Mouse (Mus musculus): ENCODE results near the gene Myoc. TPM values are rescaled to one million over a fixed set of nuclear protein-coding genes. Genes with fewer than 3 reads are reported as not detected.

Gene Myoc
- polyA plus RNA-seq, 1 experiment: not detected

- TF ChIP-seq USF1 (IDR thresholded peaks at IDR 0.05; ENCODE audit: low read depth) (no peak), TCF3 (IDR thresholded peaks at IDR 0.05; ENCODE audit: insufficient read length, low read depth) (no peak)
- H3K36me3 ChIP-seq (ENCODE audit: control insufficient read depth, insufficient read depth): peaks cover 31% of the 10 kb centered on the region
- H3K27me3 ChIP-seq (ENCODE audit: control insufficient read depth, insufficient read depth, insufficient read length): no peaks in the 10 kb centered on the region
- H3K4me3 ChIP-seq: no peak overlapping the region
- no peak overlapping the region for H3ac ChIP-seq (ENCODE audit: control insufficient read depth, insufficient read length)
- H3K4me2 ChIP-seq (ENCODE audit: low read depth): no peak overlapping the region
- H3K79me2 ChIP-seq (ENCODE audit: control insufficient read depth, insufficient read depth): no peaks in the 10 kb centered on the region
These were observed 39.3 kb upstream of the Myoc start for GRCm38 (mm10) chr1:162599617-162600016.

- Histone ChIP-seq H3K4me3 (no peak overlapping the region), H3K36me3 (ENCODE audit: control insufficient read depth, insufficient read depth) (peaks cover 24% of the 10 kb centered on the region)
- TF ChIP-seq MYOG (IDR thresholded peaks at IDR 0.05; ENCODE audit: control insufficient read depth in 1 of 3, insufficient read depth in 1 of 3, insufficient read length in 2 of 3, low read depth in 2 of 3) (no peak), MYOD1 (IDR thresholded peaks at IDR 0.05; ENCODE audit: control insufficient read depth in 1 of 3, insufficient read length in 2 of 3, low read depth in 2 of 3) (no peak), E2F4 (IDR thresholded peaks at IDR 0.05; ENCODE audit: insufficient read depth) (no peak), SRF (IDR thresholded peaks at IDR 0.05; ENCODE audit: control insufficient read depth, insufficient read length, low read depth) (no peak), TCF3 (IDR thresholded peaks at IDR 0.05; ENCODE audit: insufficient read length, low read depth) (no peak), USF1 (IDR thresholded peaks at IDR 0.05; ENCODE audit: low read depth) (no peak)
These were observed 37.7 kb upstream of the Myoc start for GRCm38 (mm10) chr1:162601288-162601687.

DNA sequence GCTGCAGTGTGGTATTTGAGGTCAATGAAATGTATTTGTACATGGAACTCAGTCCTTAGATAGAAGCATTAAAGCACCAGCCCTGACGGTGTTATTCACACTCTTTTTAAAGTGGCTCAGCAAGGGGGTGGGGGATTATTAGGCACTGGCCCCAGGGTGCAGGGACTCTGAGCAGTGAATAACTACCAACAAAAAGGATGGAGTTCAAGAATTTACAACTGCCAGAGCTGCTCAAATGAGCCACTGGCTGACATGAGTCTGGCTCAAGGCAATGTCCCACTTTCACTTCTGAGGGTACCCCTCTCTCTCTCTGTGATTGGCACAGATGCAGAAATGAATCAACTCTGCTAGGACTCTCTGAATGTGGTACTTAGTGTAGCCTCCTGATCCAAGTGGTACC, 30.8 kb upstream of the Myoc start:
- H3K79me2 ChIP-seq (ENCODE audit: control insufficient read depth, insufficient read depth): no peaks in the 10 kb centered on the region
- H3K4me2 ChIP-seq (ENCODE audit: low read depth): no peak overlapping the region
- no peak overlapping the region for H3K4me3 ChIP-seq
- TF ChIP-seq USF1 (IDR thresholded peaks at IDR 0.05; ENCODE audit: low read depth) (no peak), E2F4 (IDR thresholded peaks at IDR 0.05; ENCODE audit: insufficient read depth) (no peak), MAX (IDR thresholded peaks at IDR 0.05; ENCODE audit: low read depth) (no peak), MYOD1 (IDR thresholded peaks at IDR 0.05; ENCODE audit: control insufficient read depth in 1 of 3, insufficient read length in 2 of 3, low read depth in 2 of 3) (no peak), TCF3 (IDR thresholded peaks at IDR 0.05; ENCODE audit: insufficient read length, low read depth) (no peak)
- no peak overlapping the region for H3ac ChIP-seq (ENCODE audit: control insufficient read depth, insufficient read length)
- no peaks in the 10 kb centered on the region for H3K27me3 ChIP-seq (ENCODE audit: control insufficient read depth, insufficient read depth, insufficient read length)
- H3K36me3 ChIP-seq (ENCODE audit: control insufficient read depth, insufficient read depth): no peaks in the 10 kb centered on the region

More at GRCm38 (mm10) chr1:162601288-162601687, 37.7 kb upstream of the Myoc start:
- H3K27me3 ChIP-seq (ENCODE audit: control insufficient read depth, insufficient read depth, insufficient read length): no peaks in the 10 kb centered on the region
- H3K79me2 ChIP-seq (ENCODE audit: control insufficient read depth, insufficient read depth): no peaks in the 10 kb centered on the region
- no peak overlapping the region for H3ac ChIP-seq (ENCODE audit: control insufficient read depth, insufficient read length)
- no peak overlapping the region for H3K4me2 ChIP-seq (ENCODE audit: low read depth)

DNA sequence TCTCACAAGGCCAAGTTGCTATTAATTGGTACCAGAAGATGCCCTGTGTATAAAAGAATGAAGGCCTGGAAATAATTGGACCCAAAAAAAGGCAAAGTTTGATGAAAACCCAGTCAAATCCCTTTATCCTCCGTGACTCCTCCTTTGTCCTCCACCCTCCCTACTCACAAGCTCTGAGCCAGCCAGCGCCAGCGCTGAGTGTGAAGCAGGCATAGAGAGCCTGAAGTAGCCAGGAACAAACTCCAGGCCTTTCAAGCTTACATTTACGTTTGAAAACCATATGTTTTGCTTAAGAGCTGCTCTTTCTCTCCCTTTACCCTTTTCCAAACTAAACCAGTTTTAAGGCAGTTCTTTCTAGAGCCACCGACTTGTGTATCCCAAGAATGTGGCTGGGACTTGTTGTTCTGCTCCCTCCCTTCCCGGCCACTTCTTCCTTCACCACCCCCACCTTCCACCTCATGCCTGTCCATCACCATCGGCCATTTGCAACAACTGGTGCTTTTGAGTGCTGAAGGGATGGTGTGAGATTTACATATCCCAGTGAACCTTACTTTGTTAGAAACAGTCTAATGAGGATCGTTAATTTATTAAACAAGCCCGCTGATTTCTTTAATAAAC, 29.2 kb upstream of the Myoc start:
- Histone ChIP-seq H3ac (ENCODE audit: control insufficient read depth, insufficient read length) (no peak overlapping the region), H3K4me3 (no peak overlapping the region), H3K27me3 (ENCODE audit: control insufficient read depth, insufficient read depth, insufficient read length) (no peaks in the 10 kb centered on the region), H3K4me2 (ENCODE audit: low read depth) (no peak overlapping the region), H3K79me2 (ENCODE audit: control insufficient read depth, insufficient read depth) (no peaks in the 10 kb centered on the region), H3K36me3 (ENCODE audit: control insufficient read depth, insufficient read depth) (no peaks in the 10 kb centered on the region)
- TF ChIP-seq MYOD1 (IDR thresholded peaks at IDR 0.05; ENCODE audit: control insufficient read depth in 1 of 3, insufficient read length in 2 of 3, low read depth in 2 of 3): no peak
- no peak for TF ChIP-seq CEBPB (IDR thresholded peaks at IDR 0.05; ENCODE audit: insufficient read depth, poor library complexity, severe bottlenecking)
- TF ChIP-seq USF1 (IDR thresholded peaks at IDR 0.05; ENCODE audit: low read depth): no peak
- no peak for TF ChIP-seq E2F4 (IDR thresholded peaks at IDR 0.05; ENCODE audit: insufficient read depth)
- TF ChIP-seq SRF (IDR thresholded peaks at IDR 0.05; ENCODE audit: control insufficient read depth, insufficient read length, low read depth): no peak
- TF ChIP-seq REST (IDR thresholded peaks at IDR 0.05; ENCODE audit: insufficient read depth, insufficient read length): no peak
- no peak for TF ChIP-seq TCF3 (IDR thresholded peaks at IDR 0.05; ENCODE audit: insufficient read length, low read depth)
- TF ChIP-seq POLR2AphosphoS2 (IDR thresholded peaks at IDR 0.05; ENCODE audit: insufficient read length, low read depth): no peak
- no peak for TF ChIP-seq TCF12 (IDR thresholded peaks at IDR 0.05; ENCODE audit: insufficient read depth, poor library complexity, severe bottlenecking)
- TF ChIP-seq MAX (IDR thresholded peaks at IDR 0.05; ENCODE audit: low read depth): no peak
- no peak for TF ChIP-seq POLR2A (IDR thresholded peaks at IDR 0.05; ENCODE audit: insufficient read length, low read depth)
- no peak for TF ChIP-seq MYOG (IDR thresholded peaks at IDR 0.05; ENCODE audit: control insufficient read depth in 1 of 3, insufficient read depth in 1 of 3, insufficient read length in 2 of 3, low read depth in 2 of 3)

DNA sequence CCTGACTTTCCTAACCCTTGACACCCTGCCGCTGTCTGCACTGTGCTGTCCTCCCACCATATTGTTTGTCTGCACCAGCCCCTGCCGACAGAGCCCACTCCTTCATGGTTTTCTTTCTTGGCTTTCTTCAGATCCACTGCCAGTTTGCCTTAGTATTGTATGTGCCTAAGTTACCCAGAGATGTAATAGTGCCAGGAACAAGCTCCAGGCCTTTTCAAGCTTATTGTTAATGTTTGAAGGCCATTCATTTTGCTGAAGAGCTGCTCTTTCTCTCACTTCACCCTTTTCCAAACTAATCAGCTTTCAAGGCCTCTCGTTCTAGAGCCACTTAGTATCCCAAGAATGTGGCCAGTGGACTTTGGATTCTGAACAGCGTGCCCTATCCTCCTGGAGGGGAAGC, 27.8 kb upstream of the Myoc start:
- no peaks in the 10 kb centered on the region for H3K27me3 ChIP-seq (ENCODE audit: control insufficient read depth, insufficient read depth, insufficient read length)
- no peak overlapping the region for H3K4me3 ChIP-seq
- no peaks in the 10 kb centered on the region for H3K36me3 ChIP-seq (ENCODE audit: control insufficient read depth, insufficient read depth)
- TF ChIP-seq MAX (IDR thresholded peaks at IDR 0.05; ENCODE audit: low read depth) (no peak), TCF3 (IDR thresholded peaks at IDR 0.05; ENCODE audit: insufficient read length, low read depth) (no peak), MYOG (IDR thresholded peaks at IDR 0.05; ENCODE audit: control insufficient read depth in 1 of 3, insufficient read depth in 1 of 3, insufficient read length in 2 of 3, low read depth in 2 of 3) (no peak), REST (IDR thresholded peaks at IDR 0.05; ENCODE audit: insufficient read depth, insufficient read length) (no peak), E2F4 (IDR thresholded peaks at IDR 0.05; ENCODE audit: insufficient read depth) (no peak), MYOD1 (IDR thresholded peaks at IDR 0.05; ENCODE audit: control insufficient read depth in 1 of 3, insufficient read length in 2 of 3, low read depth in 2 of 3) (no peak), USF1 (IDR thresholded peaks at IDR 0.05; ENCODE audit: low read depth) (no peak), CEBPB (IDR thresholded peaks at IDR 0.05; ENCODE audit: insufficient read depth, poor library complexity, severe bottlenecking) (no peak), POLR2AphosphoS2 (IDR thresholded peaks at IDR 0.05; ENCODE audit: insufficient read length, low read depth) (no peak), POLR2A (IDR thresholded peaks at IDR 0.05; ENCODE audit: insufficient read length, low read depth) (no peak), TCF12 (IDR thresholded peaks at IDR 0.05; ENCODE audit: insufficient read depth, poor library complexity, severe bottlenecking) (no peak), SRF (IDR thresholded peaks at IDR 0.05; ENCODE audit: control insufficient read depth, insufficient read length, low read depth) (no peak)
- no peak overlapping the region for H3K4me2 ChIP-seq (ENCODE audit: low read depth)
- H3ac ChIP-seq (ENCODE audit: control insufficient read depth, insufficient read length): no peak overlapping the region
- H3K79me2 ChIP-seq (ENCODE audit: control insufficient read depth, insufficient read depth): no peaks in the 10 kb centered on the region
